Mouse (Mus musculus): ENCODE measurements at regions not wholly inside any gene's neighbourhood (a gene's known extent, or its start where the extent isn't known, plus 50 kb on each side); places are given as distances from the start of the nearest gene placed in this dataset.

DNA sequence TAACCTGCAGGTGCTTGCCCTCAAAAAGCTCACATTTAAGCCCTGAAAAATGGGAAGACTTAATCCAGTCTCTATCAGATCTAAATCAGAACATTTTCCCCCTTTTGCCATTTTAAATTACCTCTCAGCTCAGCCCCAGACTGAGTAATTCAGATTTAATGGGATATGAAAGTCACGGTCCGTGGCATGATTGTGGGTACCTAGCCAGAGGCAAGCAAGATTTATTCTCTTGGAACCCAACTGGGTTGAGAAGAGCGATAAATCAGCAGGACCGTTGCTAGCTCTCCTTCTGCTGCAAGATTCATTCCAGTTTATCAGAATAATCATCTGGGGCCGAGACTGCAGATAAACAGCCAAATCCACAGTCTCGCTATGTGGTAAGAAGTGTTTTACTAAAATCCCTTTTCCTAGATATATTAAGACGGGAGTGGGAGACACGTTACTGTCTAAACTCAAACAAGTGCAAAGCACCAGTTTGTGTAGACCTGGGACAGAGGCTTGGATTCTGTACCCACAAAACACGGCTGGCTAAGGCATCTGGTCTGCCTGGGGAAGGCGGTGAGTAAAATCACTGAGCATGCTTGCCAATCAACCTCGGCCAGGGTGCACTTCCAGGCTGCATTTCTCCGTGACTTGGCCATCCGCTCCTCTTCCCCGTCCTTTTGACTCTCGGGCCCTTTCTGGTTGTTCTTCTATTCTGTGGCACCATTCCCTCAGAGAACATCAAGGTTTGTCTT lies 282.2 kb upstream of the Chd6 start:
- H3K4me3 ChIP-seq = no peak overlapping the region
- H3K9me3 ChIP-seq = no peaks in the 10 kb centered on the region
- WGBS = 83% methylated on average over 15 of the region's 15 CpGs
- no peak overlapping the region for H3K27ac ChIP-seq
- H3K4me1 ChIP-seq (replicated peaks) = no peaks in the 10 kb centered on the region
- DNase-seq (ENCODE audit: low spot score) = no peak
- no peaks in the 10 kb centered on the region for H3K36me3 ChIP-seq
- H3K27me3 ChIP-seq (ENCODE audit: insufficient read depth, poor library complexity, severe bottlenecking) = no peaks in the 10 kb centered on the region

DNA sequence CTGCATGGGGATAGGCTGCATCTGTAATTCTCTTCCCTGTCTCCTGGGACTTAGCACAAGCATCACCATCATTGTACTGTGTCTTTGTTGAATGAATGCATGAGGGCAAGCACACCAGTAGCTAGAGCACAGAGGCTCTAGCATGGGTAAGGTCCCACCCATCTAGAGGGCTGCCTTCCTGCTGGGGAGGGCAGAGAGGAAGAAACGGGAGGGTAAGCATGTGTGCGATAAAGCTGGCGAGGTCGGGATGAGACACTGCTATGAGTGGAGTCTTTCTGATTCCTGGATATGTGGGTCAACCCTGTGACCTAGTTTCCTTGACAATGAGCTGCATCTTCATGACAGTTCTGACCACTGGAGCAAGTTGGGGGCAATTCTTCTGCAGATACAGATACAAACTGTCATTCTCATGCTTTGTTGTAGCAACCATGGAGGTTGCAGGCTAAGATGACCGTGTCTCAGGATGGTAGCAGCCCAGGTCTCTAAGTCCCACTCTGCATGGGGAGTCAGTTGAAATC lies 280.5 kb upstream of the Chd6 start:
- no peak for DNase-seq (ENCODE audit: low spot score)
- 83% methylated on average over 5 of the region's 5 CpGs for WGBS
- Histone ChIP-seq H3K27ac (no peak overlapping the region; the same call in 1 of the 2 replicates), H3K36me3 (no peaks in the 10 kb centered on the region), H3K9me3 (no peaks in the 10 kb centered on the region), H3K4me1 (replicated peaks) (no peaks in the 10 kb centered on the region), H3K4me3 (no peak overlapping the region), H3K27me3 (ENCODE audit: insufficient read depth, poor library complexity, severe bottlenecking) (no peaks in the 10 kb centered on the region)

DNA sequence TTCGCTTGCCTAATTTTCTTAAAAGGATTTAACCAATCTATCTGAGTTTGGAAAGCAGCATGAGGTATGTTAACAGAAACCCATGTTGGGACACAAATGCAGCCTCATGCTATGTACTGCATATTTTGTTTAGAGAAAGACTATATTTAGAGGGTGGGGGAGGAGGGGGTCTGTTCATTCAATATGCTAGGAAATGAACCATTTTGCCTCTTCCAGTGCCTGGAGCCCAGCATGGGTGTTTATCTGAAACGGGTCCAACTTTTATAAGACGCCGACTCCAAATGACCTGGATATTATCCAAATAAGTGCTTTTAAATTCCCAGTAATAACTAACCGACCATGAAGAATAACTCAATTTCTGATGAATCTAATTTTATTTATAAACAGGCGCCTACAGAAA lies 278.2 kb upstream of the Chd6 start:
- no peaks in the 10 kb centered on the region for H3K36me3 ChIP-seq
- H3K4me1 ChIP-seq (replicated peaks) = no peaks in the 10 kb centered on the region
- WGBS = 90% methylated on average over 6 of the region's 6 CpGs
- no peaks in the 10 kb centered on the region for H3K27me3 ChIP-seq (ENCODE audit: insufficient read depth, poor library complexity, severe bottlenecking)
- no peak overlapping the region for H3K4me3 ChIP-seq
- H3K27ac ChIP-seq = no peak overlapping the region
- DNase-seq (ENCODE audit: low spot score) = no peak
- H3K9me3 ChIP-seq = no peaks in the 10 kb centered on the region

DNA sequence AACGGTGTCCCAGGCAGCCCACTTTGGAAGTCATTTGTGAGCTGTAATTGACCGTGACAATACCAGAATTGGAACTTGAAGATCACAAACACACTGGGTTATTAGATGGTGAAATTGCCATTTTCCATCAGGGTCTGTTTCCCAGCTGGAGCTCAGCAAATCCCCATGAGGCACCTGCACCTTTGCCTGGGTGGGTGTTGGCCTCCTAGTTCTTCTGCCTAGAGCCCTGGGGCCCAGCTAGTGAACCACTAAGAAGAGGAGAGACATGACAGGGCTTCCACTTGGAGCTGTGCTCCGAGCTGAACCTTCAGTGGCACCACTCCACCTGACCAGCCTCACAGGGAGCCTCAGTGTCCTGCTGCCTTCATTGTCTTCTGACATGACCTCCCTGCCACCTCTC lies 273.5 kb upstream of the Chd6 start:
- H3K4me3 ChIP-seq = no peak overlapping the region
- no peak overlapping the region for H3K27ac ChIP-seq
- no peaks in the 10 kb centered on the region for H3K27me3 ChIP-seq (ENCODE audit: insufficient read depth, poor library complexity, severe bottlenecking)
- no peaks in the 10 kb centered on the region for H3K36me3 ChIP-seq
- 66% methylated on average over 3 of the region's 3 CpGs for WGBS
- no peak for DNase-seq (ENCODE audit: low spot score)
- no peaks in the 10 kb centered on the region for H3K9me3 ChIP-seq
- H3K4me1 ChIP-seq (replicated peaks) = no peaks in the 10 kb centered on the region

DNA sequence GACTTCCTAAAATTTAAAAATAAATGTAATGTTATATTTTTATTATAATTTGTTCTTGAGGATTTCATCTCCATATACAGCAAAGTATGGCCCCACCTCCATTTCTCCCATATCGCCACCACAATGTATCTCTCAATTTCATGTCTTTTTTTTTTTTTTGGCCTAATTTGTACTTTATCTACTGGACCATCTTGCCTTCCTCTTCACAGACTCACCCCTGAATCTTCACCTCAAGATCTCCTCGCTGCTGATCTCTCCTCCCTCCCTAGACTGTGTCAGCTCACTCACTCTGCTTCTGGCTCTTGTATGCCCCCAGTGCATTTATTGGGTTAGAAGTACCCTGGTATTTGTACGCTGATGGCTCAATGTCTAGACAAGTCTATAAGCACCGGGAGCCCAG lies 269.4 kb upstream of the Chd6 start:
- H3K9me3 ChIP-seq = no peaks in the 10 kb centered on the region
- no peaks in the 10 kb centered on the region for H3K36me3 ChIP-seq
- no peak overlapping the region for H3K4me3 ChIP-seq
- H3K27me3 ChIP-seq (ENCODE audit: insufficient read depth, poor library complexity, severe bottlenecking) = no peaks in the 10 kb centered on the region
- no peaks in the 10 kb centered on the region for H3K4me1 ChIP-seq (replicated peaks)
- H3K27ac ChIP-seq = no peak overlapping the region
- DNase-seq (ENCODE audit: low spot score) = no peak
- WGBS = 92% methylated on average over 4 of the region's 4 CpGs

DNA sequence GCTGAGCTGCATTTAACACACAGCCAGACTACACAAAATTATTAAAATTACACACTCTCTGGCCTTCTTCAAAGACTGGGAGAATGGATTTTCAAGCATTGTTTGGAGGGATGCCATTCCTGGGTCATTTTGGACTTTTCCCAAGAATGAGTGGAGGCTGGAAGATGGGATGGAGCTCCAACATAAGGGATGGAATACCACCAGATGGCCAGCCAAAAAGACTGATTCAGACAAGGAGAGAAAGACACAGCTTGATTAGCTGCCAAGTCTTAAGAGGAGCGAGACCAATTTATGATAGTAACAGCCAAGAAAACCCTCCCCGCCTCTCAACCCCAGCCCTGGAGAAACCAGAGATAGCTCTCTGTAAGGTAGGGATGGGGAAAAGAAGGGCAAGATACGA lies 253.4 kb upstream of the Chd6 start:
- Histone ChIP-seq H3K4me3 (no peak overlapping the region), H3K4me1 (replicated peaks) (no peaks in the 10 kb centered on the region), H3K9me3 (no peaks in the 10 kb centered on the region), H3K36me3 (no peaks in the 10 kb centered on the region), H3K27me3 (ENCODE audit: insufficient read depth, poor library complexity, severe bottlenecking) (no peaks in the 10 kb centered on the region), H3K27ac (no peak overlapping the region)
- no peak for DNase-seq (ENCODE audit: low spot score)
- 79% methylated on average over 3 of the region's 3 CpGs for WGBS

DNA sequence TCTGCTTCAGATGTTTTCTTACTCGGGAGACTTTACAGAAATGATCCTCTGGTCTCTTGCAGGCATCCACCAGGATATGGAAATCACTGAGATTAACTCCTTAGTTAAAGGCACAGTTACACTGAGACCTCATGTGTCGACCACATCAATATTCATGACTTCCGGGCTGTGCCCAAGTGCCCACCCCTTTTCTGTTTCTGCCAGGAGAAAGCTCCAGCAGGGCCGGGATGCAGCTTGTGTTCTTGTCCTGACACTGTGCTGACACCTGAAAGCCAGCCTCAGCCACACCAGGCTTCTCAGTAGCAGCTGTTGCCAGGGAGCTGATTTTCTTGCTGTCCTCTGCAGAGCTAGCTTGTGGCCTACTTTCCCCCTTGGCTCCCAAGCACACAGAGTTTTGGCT lies 240.2 kb upstream of the Chd6 start:
- Histone ChIP-seq H3K4me3 (no peak overlapping the region), H3K9me3 (no peaks in the 10 kb centered on the region), H3K4me1 (replicated peaks) (peaks cover 12% of the 10 kb centered on the region), H3K27ac (no peak overlapping the region; the same call in 1 of the 2 replicates), H3K36me3 (no peaks in the 10 kb centered on the region), H3K27me3 (ENCODE audit: insufficient read depth, poor library complexity, severe bottlenecking) (no peaks in the 10 kb centered on the region)
- DNase-seq (ENCODE audit: low spot score) = peak; percentile 22
- WGBS = 33% methylated on average over 4 of the region's 4 CpGs

DNA sequence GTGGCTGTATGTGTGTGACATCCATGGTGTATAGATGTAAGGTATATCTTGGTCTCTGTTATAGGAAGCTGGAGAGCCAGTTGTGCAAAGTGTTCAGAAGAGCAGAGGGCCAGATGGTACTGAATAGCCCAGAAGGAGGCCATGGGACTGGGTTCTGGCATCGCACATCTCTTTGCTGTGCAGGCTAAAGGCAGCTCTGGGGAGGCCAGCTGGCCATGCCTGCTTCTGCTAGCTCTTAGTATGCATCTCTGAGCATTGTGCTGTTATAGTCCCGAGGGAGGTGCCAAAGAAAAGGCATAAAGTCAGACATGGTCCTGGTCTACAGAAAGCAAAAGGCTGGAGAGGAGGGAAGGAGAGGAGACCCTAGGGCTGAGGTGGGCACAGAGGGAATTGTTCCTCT lies 235.1 kb upstream of the Chd6 start:
- no peak overlapping the region for H3K4me3 ChIP-seq
- peaks cover 7% of the 10 kb centered on the region; the same call in 1 of the 2 replicates for H3K27me3 ChIP-seq (ENCODE audit: insufficient read depth, poor library complexity, severe bottlenecking)
- no peaks in the 10 kb centered on the region for H3K9me3 ChIP-seq
- no peaks in the 10 kb centered on the region for H3K36me3 ChIP-seq
- no peak for DNase-seq (ENCODE audit: low spot score)
- H3K27ac ChIP-seq = peak overlapping the region; percentile 24; the same call in 1 of the 2 replicates
- peaks cover 55% of the 10 kb centered on the region for H3K4me1 ChIP-seq (replicated peaks)
- WGBS = 77% methylated on average over 2 of the region's 2 CpGs

DNA sequence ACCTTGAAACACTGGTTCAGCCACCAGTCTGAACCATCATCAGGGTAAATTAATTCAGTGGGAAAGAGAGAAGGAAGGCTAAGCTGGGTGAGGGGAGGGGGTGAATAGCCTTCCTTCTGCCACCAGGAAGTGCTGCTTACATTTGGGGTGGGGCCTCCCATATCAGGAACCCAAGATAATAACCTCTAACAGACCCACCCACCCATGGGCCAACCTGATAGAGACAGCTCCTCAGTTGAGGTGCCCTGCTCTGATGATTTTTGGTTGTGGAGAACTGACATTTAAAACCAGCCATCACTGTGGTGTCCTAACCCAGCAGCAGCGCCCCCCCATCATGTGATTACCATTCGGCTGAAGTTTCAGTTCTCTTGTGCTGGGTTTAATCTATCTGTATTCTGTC lies 233.8 kb upstream of the Chd6 start:
- WGBS = 84% methylated on average over 2 of the region's 2 CpGs
- H3K27ac ChIP-seq = peak overlapping the region; percentile 86; the same call in 1 of the 2 replicates

DNA sequence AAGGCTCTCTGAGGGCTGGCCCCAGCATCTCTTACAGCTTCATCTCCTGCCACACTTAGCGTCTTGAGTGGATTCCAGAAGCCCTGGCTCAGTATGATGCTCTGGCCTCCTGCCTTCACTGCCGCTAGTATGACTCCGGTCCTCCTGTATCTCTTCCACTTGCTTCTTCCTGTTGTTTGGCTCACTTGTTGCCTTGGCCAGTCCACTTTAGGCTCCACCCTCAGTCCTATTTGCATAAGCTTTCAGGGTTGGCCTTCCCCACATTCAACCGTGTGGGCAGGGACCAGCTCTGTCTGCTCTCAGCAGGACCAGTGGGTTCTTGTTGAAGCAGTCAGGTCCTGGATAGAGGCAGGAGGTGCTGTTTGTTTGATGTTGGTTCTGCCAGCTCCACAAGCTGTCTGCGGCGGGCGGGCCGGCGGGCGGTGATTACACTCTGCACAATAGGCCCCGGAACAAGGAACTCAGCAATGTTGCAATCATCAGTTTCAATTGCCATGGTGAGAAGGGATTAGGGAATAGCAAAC lies 232.6 kb upstream of the Chd6 start:
- Histone ChIP-seq H3K4me1 (replicated peaks) (peaks cover 56% of the 10 kb centered on the region), H3K36me3 (no peaks in the 10 kb centered on the region), H3K4me3 (peak overlapping the region; percentile 41), H3K9me3 (no peaks in the 10 kb centered on the region), H3K27ac (peak overlapping the region; percentile 86), H3K27me3 (ENCODE audit: insufficient read depth, poor library complexity, severe bottlenecking) (peaks cover 7% of the 10 kb centered on the region; the same call in 1 of the 2 replicates)
- DNase-seq (ENCODE audit: low spot score) = peak; percentile 71
- under 1% methylated on average over 11 of the region's 11 CpGs for WGBS

More for the DNA sequence above, 233.8 kb upstream of the Chd6 start:
- no peaks in the 10 kb centered on the region for H3K9me3 ChIP-seq
- peaks cover 56% of the 10 kb centered on the region for H3K4me1 ChIP-seq (replicated peaks)
- H3K36me3 ChIP-seq = no peaks in the 10 kb centered on the region
- no peak for DNase-seq (ENCODE audit: low spot score)
- no peak overlapping the region for H3K4me3 ChIP-seq
- H3K27me3 ChIP-seq (ENCODE audit: insufficient read depth, poor library complexity, severe bottlenecking) = peaks cover 7% of the 10 kb centered on the region; the same call in 1 of the 2 replicates

DNA sequence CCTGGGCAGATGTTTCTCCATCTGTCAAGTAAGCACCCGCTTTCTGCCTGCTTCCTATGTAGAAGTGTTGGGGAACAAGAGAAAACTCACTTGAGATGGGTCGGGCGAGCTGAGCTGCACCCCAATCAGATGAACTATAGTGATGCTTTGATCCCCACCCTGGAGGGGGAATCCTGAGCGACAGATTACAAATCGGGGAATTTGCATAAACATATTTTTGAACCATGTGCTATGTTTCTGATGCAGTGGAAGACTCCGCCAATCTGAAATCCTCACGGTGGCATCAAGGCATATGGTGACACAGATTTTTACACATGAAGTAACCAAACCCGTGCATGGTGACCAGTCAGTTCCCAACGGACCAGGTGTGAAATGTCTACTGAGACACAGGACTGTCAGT lies 231.4 kb upstream of the Chd6 start:
- Histone ChIP-seq H3K4me1 (replicated peaks) (peaks cover 56% of the 10 kb centered on the region), H3K9me3 (no peaks in the 10 kb centered on the region), H3K27me3 (ENCODE audit: insufficient read depth, poor library complexity, severe bottlenecking) (peaks cover 7% of the 10 kb centered on the region; the same call in 1 of the 2 replicates), H3K36me3 (no peaks in the 10 kb centered on the region), H3K4me3 (no peak overlapping the region), H3K27ac (peak overlapping the region; percentile 86; the same call in 1 of the 2 replicates)
- DNase-seq (ENCODE audit: low spot score) = no peak
- 80% methylated on average over 9 of the region's 9 CpGs for WGBS

DNA sequence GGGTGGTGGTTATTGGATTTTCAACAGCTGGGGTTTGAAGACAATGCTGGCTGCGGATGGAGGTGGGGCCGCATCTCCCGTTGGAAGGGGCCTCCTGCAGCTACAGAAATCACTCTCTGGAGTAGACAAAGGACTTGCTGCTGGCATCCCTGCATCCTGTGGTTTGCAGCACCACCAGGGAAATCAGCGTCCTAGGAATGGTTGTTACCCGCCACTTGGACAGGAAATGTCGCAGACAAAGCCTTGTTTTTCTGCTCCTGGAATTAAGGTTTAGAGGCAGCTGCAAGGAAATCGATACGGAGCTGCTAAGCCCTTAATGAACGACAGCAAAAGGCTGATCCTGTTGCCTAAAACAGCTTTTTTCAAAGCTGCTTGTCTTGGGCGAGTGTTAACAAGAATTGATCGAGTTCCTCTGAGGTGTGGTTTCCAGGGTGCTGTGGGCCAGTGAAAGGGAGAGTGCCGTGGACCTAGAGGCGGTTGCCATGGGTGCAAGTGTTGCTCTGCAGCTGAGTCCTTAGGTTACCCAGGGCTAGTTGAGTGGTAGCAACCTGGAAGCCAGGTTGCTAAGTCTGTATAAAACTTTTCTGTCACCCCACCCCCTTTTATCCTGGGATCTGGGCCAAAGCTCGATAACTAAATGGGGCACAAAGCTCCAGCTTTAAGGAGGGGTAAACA lies 230.6 kb upstream of the Chd6 start:
- Histone ChIP-seq H3K4me3 (peak overlapping the region; percentile 23; the same call in 1 of the 2 replicates), H3K4me1 (replicated peaks) (peaks cover 56% of the 10 kb centered on the region), H3K9me3 (no peaks in the 10 kb centered on the region), H3K27me3 (ENCODE audit: insufficient read depth, poor library complexity, severe bottlenecking) (peaks cover 7% of the 10 kb centered on the region; the same call in 1 of the 2 replicates), H3K36me3 (no peaks in the 10 kb centered on the region), H3K27ac (peak overlapping the region; percentile 86)
- peak; percentile 68 for DNase-seq (ENCODE audit: low spot score)
- 5% methylated on average over 14 of the region's 14 CpGs for WGBS

DNA sequence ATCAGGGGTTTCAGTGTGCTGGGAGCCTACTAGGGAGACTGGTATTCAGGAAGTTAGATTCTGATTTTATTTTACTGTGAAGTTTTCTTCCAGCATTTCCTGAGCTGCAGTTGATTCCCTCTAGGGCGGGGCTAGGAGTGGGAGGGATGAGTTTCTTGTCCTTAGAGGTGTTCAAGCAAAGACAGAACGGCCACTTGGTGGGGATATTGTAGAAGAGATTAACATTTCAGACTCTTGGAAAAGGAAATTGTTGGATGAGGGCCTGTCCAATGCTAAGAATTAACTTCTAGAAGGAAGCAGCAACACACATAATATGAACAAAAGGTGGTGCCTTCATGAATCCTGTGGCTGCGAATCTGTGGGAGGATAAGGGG lies 230.1 kb upstream of the Chd6 start:
- no peaks in the 10 kb centered on the region for H3K36me3 ChIP-seq
- DNase-seq (ENCODE audit: low spot score) = no peak
- peaks cover 52% of the 10 kb centered on the region for H3K4me1 ChIP-seq (replicated peaks)
- H3K27me3 ChIP-seq (ENCODE audit: insufficient read depth, poor library complexity, severe bottlenecking) = peaks cover 7% of the 10 kb centered on the region; the same call in 1 of the 2 replicates
- H3K27ac ChIP-seq = peak overlapping the region; percentile 86
- H3K4me3 ChIP-seq = peak overlapping the region; percentile 23; the same call in 1 of the 2 replicates
- H3K9me3 ChIP-seq = no peaks in the 10 kb centered on the region
- WGBS = 5% methylated on average over 3 of the region's 3 CpGs

All from hindbrain, embryonic 10.5 days (tissue).